Comparison of ENCODE assay signal across 24 mouse cellular contexts in genomic region chr6:86801431-86801830, GRCm38 (mm10). TPM values are rescaled to one million over a fixed set of nuclear protein-coding genes. Genes with fewer than 3 reads are reported as not detected.
A peak's percentile ranks its signal among the peaks of the same experiment; 100 is the strongest.
DNase-seq lines count a peak whose midpoint lies in the region; ATAC-seq and TF ChIP-seq lines count a peak whose summit lies in the region.
"Had no signal": no experiment of that assay in that cellular context is flagged by ENCODE, and none has a peak within 500 bp of the region (broad histone marks: within the 10 kb centered on the region; RNA-seq: fewer than 3 reads in every experiment).

No protein-coding gene starts in this region.

- H3K9ac ChIP-seq in hindbrain, embryonic 11.5 days (ENCODE audit: low read depth, low read length) = no peak overlapping the region
- no peak overlapping the region for H3K9ac ChIP-seq in hindbrain, postnatal 0 days (replicated peaks; ENCODE audit: low read length)
- H3K9ac ChIP-seq in intestine, postnatal 0 days (ENCODE audit: low read depth, low read length) = no peak overlapping the region
- H3K9ac ChIP-seq: embryonic facial prominence, embryonic 13.5 days; forebrain, embryonic 12.5 days; heart, embryonic 15.5 days; hindbrain, embryonic 14.5 days had no signal

- no peak overlapping the region for H3K27ac ChIP-seq in hindbrain, embryonic 11.5 days (ENCODE audit: low read depth, low read length)
- no peak overlapping the region for H3K27ac ChIP-seq in hindbrain, postnatal 0 days
- H3K27ac ChIP-seq in intestine, postnatal 0 days (ENCODE audit: low read depth, low read length) = no peak overlapping the region
- H3K27ac ChIP-seq in thymus, adult 2 months (ENCODE audit: control insufficient read depth, insufficient read depth, low read length) = no peak overlapping the region
- H3K27ac ChIP-seq: embryonic facial prominence, embryonic 13.5 days; forebrain, embryonic 12.5 days; gastrocnemius, adult 2 months; heart, embryonic 15.5 days; hindbrain, embryonic 14.5 days had no signal

- H3K4me2 ChIP-seq in hindbrain, embryonic 11.5 days (replicated peaks; ENCODE audit: low read depth, low read length) = no peak overlapping the region
- H3K4me2 ChIP-seq in hindbrain, postnatal 0 days (ENCODE audit: low read depth, low read length) = no peak overlapping the region
- H3K4me2 ChIP-seq in intestine, postnatal 0 days (replicated peaks; ENCODE audit: low read depth) = peak overlapping the region; percentile 17; the same call in 1 of the 2 replicates
- H3K4me2 ChIP-seq: embryonic facial prominence, embryonic 13.5 days; forebrain, embryonic 12.5 days; heart, embryonic 11.5 days; heart, embryonic 15.5 days; hindbrain, embryonic 14.5 days had no signal

- no peak for TF ChIP-seq CTCF in hindbrain, postnatal 0 days (IDR thresholded peaks at IDR 0.05; ENCODE audit: low read depth)
- no peak for TF ChIP-seq CTCF in intestine, postnatal 0 days (IDR thresholded peaks at IDR 0.05; ENCODE audit: low read depth)
- TF ChIP-seq CTCF in thymus, adult 2 months (IDR thresholded peaks at IDR 0.05; ENCODE audit: borderline replicate concordance, control insufficient read depth, extremely low read depth, insufficient read depth, low read length, poor library complexity) = no peak

- no peak overlapping the region for H3K4me3 ChIP-seq in hindbrain, embryonic 11.5 days (ENCODE audit: low read depth, low read length)
- H3K4me3 ChIP-seq in hindbrain, postnatal 0 days (ENCODE audit: low read length) = no peak overlapping the region
- H3K4me3 ChIP-seq in intestine, postnatal 0 days (ENCODE audit: low read depth, low read length) = no peak overlapping the region
- no peak overlapping the region for H3K4me3 ChIP-seq in thymus, adult 2 months (ENCODE audit: control insufficient read depth, insufficient read depth, low read length)
- H3K4me3 ChIP-seq: embryonic facial prominence, embryonic 13.5 days; forebrain, embryonic 12.5 days; gastrocnemius, adult 2 months; heart, embryonic 15.5 days had no signal

- WGBS in hindbrain, embryonic 11.5 days = 41% methylated on average over 11 of the region's 11 CpGs
- 47% methylated on average over 11 of the region's 11 CpGs for WGBS in hindbrain, postnatal 0 days
- WGBS in intestine, postnatal 0 days = 29% methylated on average over 11 of the region's 11 CpGs
- 74% methylated on average over 11 of the region's 11 CpGs for WGBS in thymus, adult 2 months

- ATAC-seq in hindbrain, embryonic 11.5 days (ENCODE audit: low FRiP score) = no peak
- no peak for ATAC-seq in hindbrain, postnatal 0 days
- no peak for ATAC-seq in intestine, postnatal 0 days
- ATAC-seq: CD4-positive, CD25-positive, alpha-beta regulatory T cell, adult 4 months; forebrain, embryonic 16.5 days had no signal

- H3K9me3 ChIP-seq in hindbrain, embryonic 11.5 days (ENCODE audit: control insufficient read depth, low read length) = no peaks in the 10 kb centered on the region
- no peaks in the 10 kb centered on the region for H3K9me3 ChIP-seq in hindbrain, postnatal 0 days (ENCODE audit: low read length)
- no peaks in the 10 kb centered on the region for H3K9me3 ChIP-seq in intestine, postnatal 0 days (ENCODE audit: control insufficient read depth)
- H3K9me3 ChIP-seq: embryonic facial prominence, embryonic 13.5 days; forebrain, embryonic 12.5 days; heart, embryonic 15.5 days had no signal

- intact Hi-C loops in gastrocnemius, postnatal 36 days (cut with DNase I) = no loop called here

- H3K4me1 ChIP-seq in hindbrain, embryonic 11.5 days (replicated peaks; ENCODE audit: control insufficient read depth, insufficient read depth, low read length) = no peaks in the 10 kb centered on the region
- H3K4me1 ChIP-seq in hindbrain, postnatal 0 days (ENCODE audit: insufficient read depth, low read length) = no peaks in the 10 kb centered on the region
- H3K4me1 ChIP-seq in intestine, postnatal 0 days (replicated peaks; ENCODE audit: control insufficient read depth, insufficient read depth, low read length) = 0 out of 2 replicates have a peak, but pooled peaks cover 2% of the 10 kb centered on the region
- H3K4me1 ChIP-seq in thymus, adult 2 months (replicated peaks; ENCODE audit: control insufficient read depth, insufficient read depth, low read length) = no peaks in the 10 kb centered on the region
- H3K4me1 ChIP-seq: embryonic facial prominence, embryonic 13.5 days; forebrain, embryonic 12.5 days; heart, embryonic 15.5 days had no signal

- peak; percentile 33 for DNase-seq in hindbrain, embryonic 11.5 days (ENCODE audit: low spot score)
- no peak for DNase-seq in hindbrain, postnatal 0 days (ENCODE audit: low spot score)
- DNase-seq in ES-CJ7 (ENCODE audit: low read depth, low spot score) (peak; percentile 65), ZHBTc4 (ENCODE audit: low read depth, low spot score) (peak; percentile 76)
- no peak for DNase-seq in thymus, postnatal 4 days
- DNase-seq in gastrocnemius, postnatal 36 days = no peak
- DNase-seq in thymus, adult 2 months = no peak
- DNase-seq: adrenal gland, postnatal 10 days; B cell, adult 2 months; cerebellum, adult 11 months; cerebellum, adult 8-10 months; cerebellum, postnatal 14 days; gastrocnemius, adult 2 months; gastrocnemius, postnatal 25 days; heart, adult 11 months; heart, postnatal 14 days had no signal

- no peaks in the 10 kb centered on the region for H3K36me3 ChIP-seq in hindbrain, embryonic 11.5 days (ENCODE audit: control insufficient read depth, insufficient read depth, low read length)
- no peaks in the 10 kb centered on the region for H3K36me3 ChIP-seq in hindbrain, postnatal 0 days (ENCODE audit: insufficient read depth, low read length)
- no peaks in the 10 kb centered on the region for H3K36me3 ChIP-seq in intestine, postnatal 0 days (ENCODE audit: control insufficient read depth, insufficient read depth)
- no peaks in the 10 kb centered on the region for H3K36me3 ChIP-seq in thymus, adult 2 months (ENCODE audit: control insufficient read depth, insufficient read depth, low read length)
- H3K36me3 ChIP-seq: embryonic facial prominence, embryonic 13.5 days; forebrain, embryonic 12.5 days; heart, embryonic 15.5 days had no signal

- no peaks in the 10 kb centered on the region for H3K27me3 ChIP-seq in hindbrain, embryonic 11.5 days (ENCODE audit: control insufficient read depth, insufficient read depth, low read length)
- H3K27me3 ChIP-seq in hindbrain, postnatal 0 days (ENCODE audit: insufficient read depth, low read length) = no peaks in the 10 kb centered on the region
- H3K27me3 ChIP-seq in intestine, postnatal 0 days (replicated peaks; ENCODE audit: control insufficient read depth, insufficient read depth, low read length) = no peaks in the 10 kb centered on the region
- H3K27me3 ChIP-seq in thymus, adult 2 months (ENCODE audit: control insufficient read depth, insufficient read depth, low read length) = no peaks in the 10 kb centered on the region
- H3K27me3 ChIP-seq: embryonic facial prominence, embryonic 13.5 days had no signal

- no peak for TF ChIP-seq POLR2A in thymus, adult 2 months (IDR thresholded peaks at IDR 0.05; ENCODE audit: control insufficient read depth, extremely low read depth, insufficient read depth, low read length, poor library complexity)

RNA-seq across cellular contexts. Expression of gene Anxa4, which starts 8.0 kb away (rescaled TPM):
- polyA plus RNA-seq in hindbrain, embryonic 11.5 days (2014; fragmentation: Nextera tagmentation; extraction: Ambion mirVana) = 8.2 and 11.7 TPM in 2 replicates
- 2.1 and 4.2 TPM in 2 replicates for total RNA-seq in hindbrain, postnatal 0 days (2014; rRNA removed)
- 6.4 and 6.8 TPM in 2 replicates for polyA plus RNA-seq in hindbrain, postnatal 0 days (2015; fragmentation: Nextera tagmentation; extraction: Ambion mirVana)
- 541 and 578 TPM in 2 replicates for polyA plus RNA-seq in intestine, postnatal 0 days (2015; fragmentation: Nextera tagmentation; extraction: Ambion mirVana)
- 10 to 100 TPM; 12.9 to 16.8 TPM for total RNA-seq in gastrocnemius, postnatal 36 days (2021)
- polyA plus RNA-seq in thymus, adult 2 months (2012; rRNA removed) = 21.5 and 27.8 TPM in 2 replicates

RNA-seq across cellular contexts. Expression of gene Aak1, which starts 47.9 kb away (rescaled TPM):
- 22.0 and 33.0 TPM in 2 replicates for polyA plus RNA-seq in hindbrain, embryonic 11.5 days (2014; fragmentation: Nextera tagmentation; extraction: Ambion mirVana)
- 77.8 and 80.8 TPM in 2 replicates for total RNA-seq in hindbrain, postnatal 0 days (2014; rRNA removed)
- polyA plus RNA-seq in hindbrain, postnatal 0 days (2015; fragmentation: Nextera tagmentation; extraction: Ambion mirVana) = 27.0 and 32.6 TPM in 2 replicates
- 5.7 and 7.2 TPM in 2 replicates for polyA plus RNA-seq in intestine, postnatal 0 days (2015; fragmentation: Nextera tagmentation; extraction: Ambion mirVana)
- 10 to 100 TPM; 26.9 to 29.6 TPM for total RNA-seq in gastrocnemius, postnatal 36 days (2021)
- polyA plus RNA-seq in thymus, adult 2 months (2012; rRNA removed) = 59.2 and 79.9 TPM in 2 replicates

Comparison
In these comparisons a context has a peak if more than half of its experiments do, and no peak if none do; other contexts are left out.
1. DNase-seq: peak in hindbrain, embryonic 11.5 days (single experiment), ES-CJ7 (single experiment) and ZHBTc4 (single experiment); none in hindbrain, postnatal 0 days (single experiment), thymus, postnatal 4 days (single experiment), gastrocnemius, postnatal 36 days (0 of 2) and thymus, adult 2 months (single experiment).
2. RNA of gene Anxa4, which starts 8.0 kb away (polyA plus RNA-seq): 541 to 578 TPM in intestine, postnatal 0 days; 21.5 to 27.8 TPM in thymus, adult 2 months, 8.2 to 11.7 TPM in hindbrain, embryonic 11.5 days and 6.4 to 6.8 TPM in hindbrain, postnatal 0 days; every median in the first group is over 10 times any median in the second.